8 mouse cellular contexts compared by ENCODE assay signal in genomic region chr9:30448459-30448858, GRCm38 (mm10). TPM values are rescaled to one million over a fixed set of nuclear protein-coding genes. Genes with fewer than 3 reads are reported as not detected.
DNase-seq lines count a peak whose midpoint lies in the region; ATAC-seq and TF ChIP-seq lines count a peak whose summit lies in the region.

No protein-coding gene starts in this region.

- peaks cover 74% of the 10 kb centered on the region for H3K36me3 ChIP-seq in forebrain, embryonic 13.5 days (ENCODE audit: poor library complexity, severe bottlenecking)
- H3K36me3 ChIP-seq in forebrain, embryonic 11.5 days (ENCODE audit: control insufficient read depth, insufficient read depth, low read length), result no peaks in the 10 kb centered on the region; the same call in 1 of the 2 replicates
- peaks cover 24% of the 10 kb centered on the region for H3K36me3 ChIP-seq in liver, postnatal 0 days (replicated peaks; ENCODE audit: insufficient read depth, low read length)
- peaks cover 67% of the 10 kb centered on the region for H3K36me3 ChIP-seq in liver, embryonic 12.5 days
- peaks cover 17% of the 10 kb centered on the region; the same call in 1 of the 2 replicates for H3K36me3 ChIP-seq in neural tube, embryonic 14.5 days (ENCODE audit: control insufficient read depth, insufficient read depth, low read length)

- WGBS in forebrain, embryonic 13.5 days, result 23% methylated on average over 4 of the region's 4 CpGs
- WGBS in forebrain, embryonic 11.5 days, result 33% methylated on average over 4 of the region's 4 CpGs
- WGBS in liver, postnatal 0 days (ENCODE audit: insufficient replicate concordance), result 48% methylated on average over 4 of the region's 4 CpGs
- WGBS in liver, embryonic 12.5 days (ENCODE audit: insufficient replicate concordance), result 58% methylated on average over 4 of the region's 4 CpGs
- 44% methylated on average over 4 of the region's 4 CpGs for WGBS in neural tube, embryonic 14.5 days

- no peaks in the 10 kb centered on the region for H3K27me3 ChIP-seq in forebrain, embryonic 13.5 days
- H3K27me3 ChIP-seq in forebrain, embryonic 11.5 days (ENCODE audit: control insufficient read depth, insufficient read depth, low read length), result no peaks in the 10 kb centered on the region
- H3K27me3 ChIP-seq in liver, postnatal 0 days (ENCODE audit: insufficient read depth, low read length), result no peaks in the 10 kb centered on the region
- no peaks in the 10 kb centered on the region for H3K27me3 ChIP-seq in liver, embryonic 12.5 days (replicated peaks)
- H3K27me3 ChIP-seq in neural tube, embryonic 14.5 days (ENCODE audit: control insufficient read depth, insufficient read depth, low read length), result no peaks in the 10 kb centered on the region

- no peak overlapping the region for H3K9ac ChIP-seq in forebrain, embryonic 13.5 days
- no peak overlapping the region for H3K9ac ChIP-seq in forebrain, embryonic 11.5 days (ENCODE audit: low read length)
- no peak overlapping the region for H3K9ac ChIP-seq in liver, postnatal 0 days (replicated peaks)
- H3K9ac ChIP-seq in liver, embryonic 12.5 days, result no peak overlapping the region
- H3K9ac ChIP-seq in neural tube, embryonic 14.5 days (replicated peaks; ENCODE audit: low read depth, low read length), result no peak overlapping the region

- ATAC-seq in forebrain, embryonic 13.5 days, result peak; percentile 58; the same call in 1 of the 2 replicates
- ATAC-seq in forebrain, embryonic 11.5 days (replicated peaks; ENCODE audit: low FRiP score), result no peak; the same call in 1 of the 2 replicates
- ATAC-seq in liver, postnatal 0 days, result peak; percentile 49
- ATAC-seq in liver, embryonic 12.5 days, result no peak
- ATAC-seq in neural tube, embryonic 14.5 days (ENCODE audit: low read depth), result peak; percentile 36; the same call in 1 of the 2 replicates

- H3K9me3 ChIP-seq in forebrain, embryonic 13.5 days (replicated peaks), result no peaks in the 10 kb centered on the region
- no peaks in the 10 kb centered on the region for H3K9me3 ChIP-seq in forebrain, embryonic 11.5 days (ENCODE audit: control insufficient read depth, low read length)
- H3K9me3 ChIP-seq in liver, postnatal 0 days (ENCODE audit: low read length), result no peaks in the 10 kb centered on the region
- H3K9me3 ChIP-seq in liver, embryonic 12.5 days (replicated peaks), result no peaks in the 10 kb centered on the region
- no peaks in the 10 kb centered on the region for H3K9me3 ChIP-seq in neural tube, embryonic 14.5 days (ENCODE audit: control insufficient read depth, low read length)

- no peak overlapping the region for H3K27ac ChIP-seq in forebrain, embryonic 13.5 days
- H3K27ac ChIP-seq in forebrain, embryonic 11.5 days (ENCODE audit: low read depth, low read length), result no peak overlapping the region
- H3K27ac ChIP-seq in liver, postnatal 0 days (ENCODE audit: low read depth), result no peak overlapping the region
- no peak overlapping the region for H3K27ac ChIP-seq in liver, embryonic 12.5 days
- H3K27ac ChIP-seq in neural tube, embryonic 14.5 days (ENCODE audit: low read depth, low read length), result no peak overlapping the region

- peaks cover 9% of the 10 kb centered on the region for H3K4me1 ChIP-seq in forebrain, embryonic 13.5 days
- H3K4me1 ChIP-seq in forebrain, embryonic 11.5 days (replicated peaks; ENCODE audit: control insufficient read depth, insufficient read depth, low read length), result 0 out of 2 replicates have a peak, but pooled peaks cover 5% of the 10 kb centered on the region
- no peaks in the 10 kb centered on the region for H3K4me1 ChIP-seq in liver, postnatal 0 days (ENCODE audit: insufficient read depth)
- H3K4me1 ChIP-seq in liver, embryonic 12.5 days, result no peaks in the 10 kb centered on the region
- no peaks in the 10 kb centered on the region for H3K4me1 ChIP-seq in neural tube, embryonic 14.5 days (ENCODE audit: control insufficient read depth, insufficient read depth, low read length)

- H3K4me3 ChIP-seq in forebrain, embryonic 13.5 days, result no peak overlapping the region
- H3K4me3 ChIP-seq in forebrain, embryonic 11.5 days (ENCODE audit: low read depth, low read length), result no peak overlapping the region
- H3K4me3 ChIP-seq in liver, postnatal 0 days (ENCODE audit: low read depth, low read length), result no peak overlapping the region
- no peak overlapping the region for H3K4me3 ChIP-seq in liver, embryonic 12.5 days
- no peak overlapping the region for H3K4me3 ChIP-seq in neural tube, embryonic 14.5 days (ENCODE audit: low read depth, low read length)

- no peak overlapping the region for H3K4me2 ChIP-seq in forebrain, embryonic 13.5 days
- H3K4me2 ChIP-seq in forebrain, embryonic 11.5 days (ENCODE audit: low read depth, low read length, severe bottlenecking), result no peak overlapping the region
- H3K4me2 ChIP-seq in liver, postnatal 0 days (ENCODE audit: low read depth, low read length), result no peak overlapping the region
- no peak overlapping the region for H3K4me2 ChIP-seq in liver, embryonic 12.5 days
- no peak overlapping the region for H3K4me2 ChIP-seq in neural tube, embryonic 14.5 days (ENCODE audit: low read depth, low read length)

- peak; percentile 49 for TF ChIP-seq CTCF in liver, postnatal 0 days (IDR thresholded peaks at IDR 0.05; ENCODE audit: low read depth)

- 0 out of 2 replicates have a peak, but pooled peaks have one; percentile 12 for TF ChIP-seq EP300 in liver, postnatal 0 days (IDR thresholded peaks at IDR 0.05; ENCODE audit: low read depth)

- no peak for DNase-seq in forebrain, embryonic 11.5 days (ENCODE audit: low spot score)
- no peak for DNase-seq in liver, postnatal 0 days
- DNase-seq in brain, embryonic 18.5 days (ENCODE audit: low read depth, low spot score), result peak; percentile 36
- peak; percentile 48 for DNase-seq in induced T-regulatory cell, adult 2 months (ENCODE audit: low read depth)
- DNase-seq in testis, postnatal 10 days (ENCODE audit: low spot score), result no peak

RNA-seq across cellular contexts. Expression of gene Snx19, which starts 21.6 kb away (rescaled TPM):
- 16.7 and 19.9 TPM in 2 replicates for polyA plus RNA-seq in forebrain, embryonic 13.5 days (2015; fragmentation: Nextera tagmentation; extraction: Ambion mirVana)
- polyA plus RNA-seq in forebrain, embryonic 11.5 days (2014; fragmentation: Nextera tagmentation; extraction: Ambion mirVana), result 25.4 and 25.9 TPM in 2 replicates
- 3.7 and 4.2 TPM in 2 replicates for polyA plus RNA-seq in liver, postnatal 0 days (2015; fragmentation: Nextera tagmentation; extraction: Ambion mirVana)
- 8.4 and 9.0 TPM in 2 replicates for polyA plus RNA-seq in liver, embryonic 12.5 days (2016; fragmentation: Nextera tagmentation; extraction: Ambion mirVana)
- 27.4 and 35.1 TPM in 2 replicates for polyA plus RNA-seq in neural tube, embryonic 14.5 days (2014; fragmentation: Nextera tagmentation; extraction: Ambion mirVana)

Comparison
In these comparisons a context has a peak if more than half of its experiments do, and no peak if none do; other contexts are left out.
1. ATAC-seq: peak in forebrain, embryonic 13.5 days (single experiment), liver, postnatal 0 days (single experiment) and neural tube, embryonic 14.5 days (single experiment); none in forebrain, embryonic 11.5 days (single experiment) and liver, embryonic 12.5 days (single experiment).
2. DNase-seq: peak in brain, embryonic 18.5 days (single experiment) and induced T-regulatory cell, adult 2 months (single experiment); none in forebrain, embryonic 11.5 days (single experiment), liver, postnatal 0 days (single experiment) and testis, postnatal 10 days (single experiment).